Mouse (Mus musculus) erythroblast, adult 5-6 weeks (primary cell): Measurements from ENCODE around the gene Agxt. TPM values are rescaled to one million over a fixed set of nuclear protein-coding genes. Genes with fewer than 3 reads are reported as not detected.

ENCODE experiments used
- ATAC-seq: replicated peaks from 2 replicates; pipeline ENCODE4 v1.8.0; 2016; ENCODE audit warnings: moderate number of reproducible peaks, mild to moderate bottlenecking, moderate TSS enrichment, inconsistent platforms; ENCODE audit not compliant: poor library complexity, low FRiP score, severe bottlenecking
- total RNA-seq, 2 experiments: library from RNA; stranded (forward) in 1 of 2; stranded (reverse) in 1 of 2; fragments of 150-400 nt in 1 of 2; fragments of 200-764, 138-1000 nt in 1 of 2; gene quantifications; 2 replicates each; pipeline versions ENCODE4 v1.2.3 to v1.2.4; 2015 to 2017; ENCODE audit warnings: low replicate concordance in 2 of 2

Agxt gene
- total RNA-seq, 2 experiments from 2014 or later: not detected

DNA sequence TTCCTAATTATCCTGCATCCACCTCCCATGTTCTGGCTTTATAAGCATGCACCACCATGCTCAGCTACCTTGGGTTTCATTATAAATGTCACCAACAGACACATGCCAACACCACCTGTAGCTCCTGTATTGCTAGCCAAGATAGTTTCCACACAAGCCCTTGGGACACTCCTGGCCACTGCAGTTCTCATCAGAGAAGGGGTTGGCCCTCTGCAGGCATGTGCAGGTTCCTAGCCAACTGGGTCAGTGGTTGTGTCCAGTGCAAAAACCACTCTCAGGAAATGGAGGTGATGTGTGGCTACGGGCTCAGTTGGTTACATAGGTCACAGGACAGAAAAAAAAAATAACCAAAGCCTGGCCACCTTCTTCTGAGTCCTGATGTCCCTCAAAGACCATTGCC is 7.8 kb downstream of the Agxt start:
- ATAC-seq: no peak

DNA sequence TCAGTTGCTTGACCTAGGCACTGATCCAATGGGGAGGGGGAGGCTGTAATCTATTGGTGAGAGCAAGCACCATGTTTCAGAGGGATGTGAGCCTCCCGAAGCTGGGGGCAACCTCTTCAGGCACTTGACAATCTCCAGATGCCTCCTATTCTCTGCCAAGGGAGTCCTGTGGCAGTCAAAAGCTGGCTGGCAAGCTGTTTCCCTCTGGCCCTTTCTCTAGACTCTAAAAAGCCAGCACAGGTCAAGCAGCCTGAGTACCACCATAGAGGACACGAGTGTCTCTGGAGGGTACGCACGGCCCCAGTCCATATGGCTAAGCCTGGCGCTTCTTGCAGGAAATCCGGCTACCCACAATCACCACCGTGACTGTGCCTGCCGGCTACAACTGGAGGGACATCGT is 9.1 kb downstream of the Agxt start:
- ATAC-seq: no peak

DNA sequence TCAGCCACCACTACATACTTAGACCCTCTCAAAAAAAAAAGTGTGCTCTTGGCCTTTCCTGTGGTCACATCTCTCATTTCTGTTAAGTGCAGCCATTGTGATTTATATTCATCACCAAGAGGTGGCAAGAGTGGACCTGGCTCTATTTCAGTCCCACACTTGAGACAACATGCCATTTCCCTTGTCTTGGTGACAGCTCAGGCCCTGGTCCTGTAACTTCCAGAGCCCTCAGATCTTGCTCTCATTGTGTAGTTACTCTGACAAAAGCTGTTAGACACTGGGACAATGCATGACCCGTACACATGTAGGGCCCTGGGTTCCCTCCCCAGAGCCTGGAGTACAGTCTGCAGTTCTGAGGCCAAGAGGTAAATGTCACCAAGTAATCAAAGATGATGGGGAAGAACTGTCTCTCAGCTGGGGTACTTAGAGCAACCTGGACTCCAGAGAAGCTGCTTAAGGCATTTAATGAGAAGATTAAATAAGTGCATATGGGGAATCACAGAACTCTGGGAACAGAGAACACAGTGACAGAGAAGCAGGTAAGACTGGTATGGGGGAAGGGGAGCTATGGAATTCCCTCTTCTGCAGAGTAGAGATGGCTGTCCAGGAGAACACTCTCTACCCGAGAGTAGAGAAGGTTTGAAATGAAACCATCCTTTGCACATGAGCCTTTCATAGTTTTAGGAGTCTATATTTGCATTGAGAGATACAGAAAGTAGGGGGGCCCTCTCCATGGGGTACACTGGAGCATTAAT is 16.0 kb downstream of the Agxt start:
- ATAC-seq: no peak

DNA sequence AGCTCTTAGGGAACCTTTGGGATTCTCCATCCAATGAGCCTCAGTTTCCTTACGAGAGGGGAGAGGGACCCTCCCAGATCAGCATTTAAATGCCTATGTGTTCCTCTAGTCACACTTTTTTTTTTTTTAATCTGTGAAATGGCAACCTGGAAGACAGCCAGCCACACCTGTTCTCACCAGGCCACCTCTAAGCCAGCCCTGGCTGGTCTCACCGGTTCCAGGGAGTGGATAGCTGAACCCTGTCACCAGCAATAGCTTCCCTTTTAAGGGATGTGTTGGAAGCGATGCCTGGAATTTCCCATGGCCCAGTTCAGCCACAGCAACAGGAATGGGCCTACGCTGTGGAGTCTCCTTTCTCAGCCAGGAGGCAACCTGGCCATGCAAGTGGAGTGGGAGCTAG is 22.5 kb downstream of the Agxt start:
- no peak for ATAC-seq

DNA sequence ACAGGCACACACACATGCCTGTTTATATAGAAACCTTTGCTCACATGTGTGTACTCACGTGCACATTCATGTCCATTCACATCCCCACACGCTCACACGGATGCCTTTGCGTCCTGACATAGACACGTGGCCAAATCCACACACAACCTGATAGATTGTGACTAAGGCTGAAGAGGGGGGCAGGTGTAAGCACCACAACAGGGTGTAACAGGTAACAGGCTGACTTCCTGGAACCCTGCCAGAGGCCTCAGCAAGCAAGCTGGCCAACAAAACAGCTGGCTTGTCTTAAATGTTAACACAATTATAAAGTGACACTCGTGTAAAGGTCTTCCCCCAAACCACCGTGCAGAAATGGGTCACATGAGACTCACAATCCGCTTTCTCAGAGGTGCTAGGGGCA is 23.9 kb downstream of the Agxt start:
- ATAC-seq: no peak

DNA sequence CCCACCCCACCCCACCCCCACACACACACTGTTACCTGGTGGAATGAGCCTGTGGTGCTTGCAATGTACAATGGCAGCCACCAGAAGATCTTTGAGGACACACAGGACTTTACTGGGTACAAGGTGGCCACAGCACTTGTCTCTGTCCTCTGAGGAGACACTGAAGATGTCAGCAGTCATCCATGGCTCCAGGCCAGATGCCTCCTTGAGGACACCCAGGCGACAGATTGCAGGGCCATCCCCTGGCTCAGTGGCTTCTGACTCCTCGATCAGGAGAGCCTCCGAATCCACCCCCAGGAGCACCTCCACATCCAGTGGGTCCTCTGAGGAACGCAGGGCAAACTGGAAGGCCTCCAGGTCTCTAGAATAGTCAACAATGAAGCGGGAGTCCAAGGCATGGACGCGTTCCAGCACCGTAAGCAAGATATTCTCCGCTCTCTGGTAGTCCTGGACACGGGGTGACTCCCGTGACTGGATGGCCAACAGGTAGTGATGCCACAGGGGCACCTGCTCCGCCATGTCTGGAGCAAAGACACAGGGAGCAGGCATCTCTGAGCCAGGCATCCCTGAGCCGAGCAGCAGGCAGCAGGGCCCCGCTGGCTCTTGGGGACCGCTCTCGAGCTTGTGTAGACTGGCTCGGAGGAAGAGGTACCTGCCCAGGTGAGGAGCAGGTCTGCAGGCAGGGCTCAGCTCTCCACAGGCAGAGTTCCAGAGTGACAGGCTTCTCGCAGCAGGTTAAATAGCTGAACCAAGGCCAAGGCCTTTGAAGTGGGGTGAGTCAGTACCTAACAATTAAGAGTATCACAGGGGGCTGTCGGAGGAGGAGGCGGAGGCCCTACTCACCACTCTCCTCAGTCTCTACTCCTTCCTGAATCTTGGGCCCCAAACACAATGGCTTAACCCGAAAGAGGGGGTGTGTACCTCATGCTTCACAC is 24.8 kb downstream of the Agxt start:
- no peak for ATAC-seq

DNA sequence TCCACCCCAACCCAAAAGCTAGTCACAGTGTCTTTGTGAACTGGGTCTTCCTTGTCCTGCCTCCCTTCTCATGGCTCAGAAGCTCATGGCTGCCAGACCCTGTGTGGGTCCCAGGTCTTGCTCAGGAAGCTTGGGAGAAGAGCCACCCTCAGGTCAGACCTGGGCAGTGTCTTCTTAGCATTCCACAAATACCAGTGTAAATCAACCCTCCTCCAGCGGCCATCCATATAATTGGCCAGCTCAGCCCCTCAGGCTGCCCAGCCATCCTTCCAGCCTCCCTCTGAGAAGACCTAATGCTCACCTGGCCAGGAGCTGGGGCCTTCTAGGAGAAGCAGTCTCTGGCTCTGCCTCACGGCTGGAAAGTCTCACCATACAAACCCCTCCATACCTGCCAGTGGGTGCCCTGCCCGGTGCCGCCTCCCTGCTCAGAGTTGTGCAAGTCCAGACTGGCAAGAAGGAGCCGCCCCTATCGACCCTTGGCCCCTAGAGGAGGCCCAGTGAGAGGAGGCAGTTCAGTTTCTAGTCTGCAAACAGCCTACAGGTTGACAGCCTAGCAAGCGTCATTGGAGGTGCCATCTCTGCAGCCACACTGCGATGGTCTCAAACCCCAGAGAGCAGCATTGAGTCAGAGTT is 25.6 kb downstream of the Agxt start, which contains the start of gene 2310007B03Rik:
Gene 2310007B03Rik (minus strand): TSS at position 448 of the 633 bp plus-strand sequence.
- no peak for ATAC-seq

DNA sequence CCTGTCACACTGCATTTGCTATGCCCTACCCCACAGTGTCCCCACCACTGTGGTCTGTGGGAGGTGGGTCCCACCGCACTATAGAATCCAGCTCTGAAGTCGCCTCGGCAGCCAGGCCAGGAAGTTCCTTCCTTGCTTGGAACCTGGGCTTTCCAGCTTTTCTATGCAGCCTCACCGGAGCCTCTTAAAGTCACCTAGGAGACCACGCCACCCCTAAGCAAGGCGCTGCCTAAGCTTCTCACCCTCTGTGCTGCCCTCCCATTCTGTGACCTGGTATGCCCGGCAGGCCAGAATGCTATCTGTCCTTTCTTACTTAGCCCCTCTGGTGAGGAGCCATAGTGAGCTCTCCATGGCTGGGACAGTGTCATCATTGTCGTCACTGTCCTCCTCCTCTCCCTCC is 26.3 kb downstream of the Agxt start:
- ATAC-seq: no peak

DNA sequence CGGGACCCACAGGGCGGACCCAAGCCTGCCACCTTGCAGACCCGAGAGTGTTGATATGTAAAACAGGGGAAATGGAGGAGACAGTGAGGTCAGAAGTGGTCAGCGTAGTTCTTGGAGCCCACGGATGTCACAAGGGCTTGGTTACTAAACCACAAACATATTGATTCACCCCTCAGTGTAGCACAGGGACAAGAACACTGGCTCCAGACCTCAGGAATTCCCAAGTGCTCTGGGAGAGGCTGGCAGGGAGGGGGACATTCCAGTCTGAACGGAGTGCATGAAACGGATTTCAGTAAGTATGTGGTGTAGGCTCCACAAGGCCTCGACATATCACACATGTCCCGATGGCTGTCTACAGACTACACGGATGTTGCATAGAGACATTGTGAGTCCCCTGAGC is 26.9 kb downstream of the Agxt start:
- no peak for ATAC-seq

DNA sequence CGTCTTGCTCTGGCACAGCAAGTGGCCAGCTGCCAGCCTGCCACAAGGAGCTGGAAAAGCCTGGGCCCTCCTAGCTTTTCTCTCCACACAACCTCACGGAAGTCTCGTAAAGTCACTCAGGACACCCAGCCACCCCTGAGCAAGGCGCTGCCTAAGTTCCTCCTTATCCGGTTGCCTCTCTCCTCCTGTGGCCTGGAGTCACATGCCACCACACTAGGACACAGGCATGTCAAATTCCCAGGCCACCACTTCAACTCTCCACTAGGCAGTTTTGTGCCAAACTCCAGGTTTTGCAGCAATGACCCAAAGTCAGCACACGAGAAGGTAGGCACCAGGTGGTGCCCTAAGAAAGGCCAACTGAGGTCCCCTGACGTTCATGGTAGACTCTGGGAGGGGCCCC is 27.5 kb downstream of the Agxt start:
- ATAC-seq: no peak

DNA sequence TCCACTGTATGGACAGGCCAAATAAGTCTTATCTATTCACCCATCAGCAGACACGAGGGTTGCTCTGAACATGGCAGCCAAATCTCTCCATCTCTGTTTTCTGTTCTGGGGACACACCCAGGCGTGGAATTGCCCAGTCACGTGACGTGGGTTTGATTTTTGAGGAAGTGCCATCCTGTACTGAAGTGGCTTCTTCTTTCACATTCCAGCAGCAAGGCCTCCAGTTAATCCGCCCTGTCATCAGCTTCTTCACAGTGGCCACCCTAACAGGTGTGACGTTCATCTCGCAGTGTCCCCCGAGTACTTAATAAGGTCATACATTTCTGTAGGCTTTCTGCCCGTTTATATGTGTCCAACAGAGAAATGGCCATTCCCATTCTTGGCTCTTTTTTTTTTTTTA is 30.4 kb downstream of the Agxt start:
- no peak for ATAC-seq

DNA sequence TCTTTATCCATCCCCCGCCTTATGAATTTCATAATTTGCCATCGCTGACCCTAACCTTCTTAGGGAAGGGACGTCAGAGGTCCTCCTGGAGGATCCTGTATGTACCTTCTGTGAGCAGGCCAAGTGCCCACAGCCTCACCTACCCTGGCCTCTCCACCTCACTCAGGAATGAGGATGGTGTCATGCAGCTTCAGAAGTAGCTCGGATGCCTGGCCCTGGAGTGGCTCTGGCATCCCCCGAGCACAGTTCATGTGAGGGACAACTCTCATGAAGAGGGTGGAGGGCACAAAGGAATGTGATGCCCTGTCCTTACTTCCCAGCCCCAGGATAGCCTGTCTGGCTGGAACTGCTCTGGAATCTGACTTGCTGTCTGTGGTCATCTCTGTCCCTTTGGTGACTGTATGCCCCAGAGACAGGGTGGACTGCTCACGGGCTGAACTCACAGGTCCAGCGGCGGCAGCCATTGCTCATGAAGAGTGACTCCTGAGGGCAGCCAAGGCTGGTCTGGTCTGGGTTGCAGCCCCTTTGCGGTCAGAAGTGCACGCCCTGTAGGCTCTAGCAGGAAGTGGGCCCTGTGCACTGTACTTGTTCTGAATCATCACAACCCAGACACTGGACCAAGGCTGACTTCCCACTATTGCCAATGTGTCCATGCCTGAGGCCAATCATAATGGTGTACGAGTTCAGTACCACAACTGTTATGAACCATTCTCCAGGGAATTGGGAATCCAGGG is 31.5 kb downstream of the Agxt start:
- ATAC-seq: no peak

DNA sequence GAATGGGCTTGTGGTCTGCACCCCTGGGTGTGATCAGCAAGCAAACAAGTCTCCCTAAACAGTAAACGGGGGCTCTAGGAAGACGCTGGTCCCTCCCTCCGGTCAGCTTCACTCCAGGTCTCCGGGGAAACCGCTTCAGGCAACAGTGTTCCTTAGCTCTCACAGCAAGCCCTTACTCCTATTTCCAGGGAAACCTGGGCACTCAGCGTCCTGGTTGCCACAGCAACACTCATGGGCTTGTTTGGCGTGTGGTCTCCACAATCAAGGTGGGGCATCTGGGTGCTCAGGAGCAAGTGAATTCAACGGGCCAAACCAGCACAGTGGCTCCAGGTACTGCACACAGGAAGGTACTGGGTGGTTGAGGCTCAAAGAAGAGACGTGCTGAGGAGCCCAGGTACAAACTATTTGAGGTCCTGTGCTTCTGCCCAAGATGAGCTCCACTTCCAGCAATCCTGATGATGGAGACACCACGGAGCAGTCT is 33.3 kb downstream of the Agxt start, which contains the start of gene Crocc2:
Gene Crocc2 (plus strand): TSS at position 431 of the 481 bp plus-strand sequence.
- ATAC-seq: no peak

DNA sequence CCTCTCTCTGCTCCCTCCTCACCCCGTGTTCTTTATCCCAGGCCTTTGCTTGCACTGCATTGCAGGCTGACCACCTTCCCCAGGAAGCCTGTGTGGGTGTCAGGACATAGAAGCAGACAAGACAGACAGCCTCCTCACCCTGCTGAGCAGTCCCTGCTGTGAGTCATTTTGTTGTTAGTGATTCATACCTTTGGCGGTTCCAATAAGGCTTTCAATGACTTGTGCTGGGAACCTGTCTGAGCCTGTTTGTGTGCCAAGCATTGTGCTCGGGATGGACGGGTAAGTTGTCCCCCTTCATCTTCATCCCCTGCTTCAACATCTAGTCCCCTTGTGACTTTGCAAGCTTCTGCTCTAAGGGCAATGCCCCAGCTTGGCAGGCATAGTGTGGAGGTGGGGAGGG is 38.6 kb downstream of the Agxt start:
- ATAC-seq: no peak

DNA sequence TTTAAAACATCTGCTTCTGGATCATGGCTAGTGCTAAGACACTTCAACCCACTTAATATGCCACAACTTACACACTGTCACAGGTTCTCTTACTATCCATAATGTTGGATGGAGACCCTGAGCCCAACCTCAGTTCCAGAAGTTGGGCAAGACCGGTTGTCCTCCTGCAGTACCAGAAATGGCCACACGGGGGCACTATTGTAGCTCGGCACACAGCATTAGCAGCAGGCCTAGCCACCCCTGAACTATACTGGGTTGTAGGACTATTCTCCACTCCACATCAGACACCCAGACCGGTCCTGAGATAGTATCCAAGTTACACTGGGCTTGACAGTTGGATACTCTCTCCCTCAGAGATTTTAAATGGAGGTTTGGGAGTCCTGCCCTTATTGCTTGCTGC is 39.4 kb downstream of the Agxt start:
- ATAC-seq: peak; percentile 65

DNA sequence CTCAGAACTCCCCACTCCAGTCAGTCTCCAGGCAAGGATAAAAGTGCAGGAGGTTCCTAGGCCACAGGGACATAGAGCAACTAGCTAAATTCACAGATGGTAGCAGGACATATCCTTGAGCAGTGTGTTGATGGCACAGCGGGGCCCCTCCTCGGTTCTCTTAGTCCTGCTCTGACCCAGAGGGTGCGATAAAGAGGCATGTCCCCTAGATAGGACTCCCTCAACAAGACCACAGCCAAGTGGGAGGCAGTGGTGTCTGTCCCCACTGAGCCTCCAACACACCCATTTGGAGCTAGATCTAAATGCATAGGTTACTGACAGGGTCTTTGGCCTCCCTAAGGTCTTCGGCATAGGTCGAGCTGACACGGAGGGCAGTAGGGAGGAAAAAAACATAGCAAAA is 40.8 kb downstream of the Agxt start:
- no peak for ATAC-seq

DNA sequence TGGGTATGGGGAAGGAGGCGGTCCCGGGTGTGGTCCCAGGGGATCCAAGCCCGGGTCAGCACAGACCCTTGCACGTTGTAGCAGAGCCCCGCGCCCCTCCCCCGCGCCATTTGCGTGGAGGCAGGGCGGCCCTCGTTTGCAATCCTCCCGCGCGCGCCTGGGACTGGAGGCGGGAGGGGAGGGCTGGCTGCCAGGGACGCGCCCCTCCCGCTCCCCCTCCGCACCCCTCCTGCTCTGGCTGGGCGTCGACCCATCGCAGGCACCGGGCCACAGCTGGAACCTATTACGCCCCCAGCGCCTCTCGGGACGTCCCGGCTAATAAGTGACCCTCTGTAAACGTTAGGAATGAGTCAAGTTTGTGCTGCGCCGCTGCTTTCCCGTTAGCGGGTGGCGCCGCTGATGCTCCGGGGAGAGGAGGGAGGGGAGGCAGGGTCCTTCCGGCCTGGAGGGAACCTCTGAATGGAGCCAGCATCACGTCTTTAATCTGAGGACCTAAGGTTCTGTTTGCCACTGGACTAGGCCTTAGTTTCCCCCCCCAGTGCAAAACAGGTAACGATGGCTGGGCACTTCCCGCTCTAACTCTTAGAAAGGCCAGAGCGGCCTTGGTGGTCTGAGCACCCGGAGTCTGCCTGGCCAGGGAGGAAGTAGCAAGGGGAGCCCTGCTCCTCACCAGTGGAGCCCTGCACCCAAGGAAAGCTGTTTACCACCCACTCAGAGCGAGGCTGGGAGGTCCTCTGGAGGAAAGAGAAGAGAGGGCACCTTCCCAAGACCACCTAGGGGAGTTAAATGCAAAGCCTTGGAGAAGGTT is 41.7 kb downstream of the Agxt start:
- ATAC-seq: no peak

DNA sequence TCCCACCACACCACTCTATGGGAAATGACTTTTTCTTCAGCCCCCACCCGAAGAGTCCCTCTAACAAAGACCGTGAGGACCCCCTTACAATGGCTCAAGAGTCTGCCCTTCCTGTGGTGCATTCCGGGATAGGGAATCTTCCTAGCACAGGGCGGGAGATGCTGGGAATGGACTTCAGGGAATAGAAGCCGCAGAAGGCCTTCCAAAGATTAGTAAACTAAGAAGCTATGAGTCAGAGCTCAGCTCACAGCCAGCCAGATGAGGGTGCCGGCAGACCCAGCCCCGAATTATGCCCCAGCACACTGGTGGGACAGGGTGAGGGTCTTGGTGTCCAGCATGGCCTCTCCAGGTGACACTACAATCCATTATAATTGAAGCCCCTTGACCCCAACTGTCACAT is 47.2 kb downstream of the Agxt start:
- no peak for ATAC-seq
